Mouse (Mus musculus): Measurements from ENCODE around the gene Mgme1.

Gene Mgme1

GRCm38 (mm10) chr2:144264398-144265119 lies 5.9 kb upstream of the Mgme1 start:
- DNase-seq (ENCODE audit: extremely low read depth, low read depth, low spot score), result no peak

- DNase-seq (ENCODE audit: extremely low read depth, low read depth, low spot score), result no peak
These were observed 5.4 kb upstream of the Mgme1 start for GRCm38 (mm10) chr2:144265120-144265488.

DNA sequence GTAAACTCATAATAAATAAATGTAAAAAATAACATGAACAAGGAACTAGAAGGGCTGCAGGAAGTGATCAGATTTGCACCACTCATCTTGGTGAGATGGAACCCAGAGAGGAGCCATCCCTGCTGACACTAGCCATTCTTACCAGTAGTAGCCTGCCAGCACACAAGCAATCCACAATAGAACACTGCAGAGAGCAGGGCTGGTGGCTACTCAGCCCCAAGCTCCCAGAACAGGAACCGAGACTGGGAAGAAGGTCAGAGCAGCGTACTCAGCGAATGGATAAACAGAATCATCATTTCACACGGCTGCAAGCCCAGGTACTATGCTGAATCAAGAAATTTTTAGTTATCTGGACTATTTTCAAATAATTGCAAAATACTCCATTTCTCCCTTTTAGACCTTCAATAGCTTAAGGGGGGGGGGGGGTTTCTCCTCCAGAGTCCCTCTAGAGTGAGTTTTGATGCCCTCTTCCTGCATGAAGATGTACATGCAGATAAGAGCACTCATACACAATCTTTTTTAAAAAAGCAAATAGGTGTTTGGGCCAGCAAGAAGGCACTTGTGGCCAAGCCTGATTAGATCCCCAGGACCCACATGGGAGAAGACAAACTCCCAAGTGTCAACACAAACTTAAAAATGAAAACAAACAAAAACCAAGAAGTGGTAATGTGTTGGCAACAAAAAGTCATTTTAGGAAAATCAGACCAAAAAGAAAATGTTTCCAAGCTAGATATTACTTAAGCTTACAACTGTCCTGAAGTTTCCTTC lies 4.4 kb upstream of the Mgme1 start:
- no peak for DNase-seq (ENCODE audit: extremely low read depth, low read depth, low spot score)

- DNase-seq (ENCODE audit: extremely low read depth, low read depth, low spot score), result no peak
These were observed 3.3 kb upstream of the Mgme1 start for GRCm38 (mm10) chr2:144267004-144267730.

DNA sequence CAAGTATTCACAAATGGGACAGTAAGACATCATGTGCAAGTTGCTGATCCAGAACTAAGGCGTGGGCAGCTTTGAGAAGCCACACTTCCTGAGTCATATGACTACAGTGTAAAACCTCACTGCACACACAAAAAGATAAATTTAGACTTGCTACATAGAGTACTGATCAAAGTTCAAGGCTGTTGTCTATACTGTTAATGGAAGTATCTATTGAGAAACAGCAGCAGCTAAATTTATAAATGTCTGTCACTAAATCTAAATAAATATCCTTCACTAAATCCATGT lies 2.8 kb upstream of the Mgme1 start:
- no peak for DNase-seq (ENCODE audit: extremely low read depth, low read depth, low spot score)

- DNase-seq (ENCODE audit: extremely low read depth, low read depth, low spot score), result no peak
These were observed 1.8 kb upstream of the Mgme1 start for GRCm38 (mm10) chr2:144268446-144269305.

DNA sequence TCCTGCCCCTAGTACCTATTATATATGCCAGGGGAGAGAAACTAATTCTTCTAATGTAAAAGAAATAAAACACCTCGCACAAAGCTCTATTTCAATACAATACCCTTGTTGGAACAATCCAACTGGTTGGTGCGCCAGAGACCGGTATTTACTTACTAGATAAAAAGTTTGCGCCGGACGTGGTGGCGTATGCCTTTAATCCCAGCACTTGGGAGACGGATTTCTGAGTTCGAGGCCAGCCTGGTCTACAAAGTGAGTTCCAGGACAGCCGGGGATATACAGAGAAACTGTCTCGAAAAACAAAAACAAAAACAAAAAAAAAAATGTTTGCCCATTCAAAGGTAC lies 1.2 kb upstream of the Mgme1 start:
- no peak for DNase-seq (ENCODE audit: extremely low read depth, low read depth, low spot score)

- no peak for DNase-seq (ENCODE audit: extremely low read depth, low read depth, low spot score)
These were observed 586 bp upstream of the Mgme1 start for GRCm38 (mm10) chr2:144269679-144270475.

DNA sequence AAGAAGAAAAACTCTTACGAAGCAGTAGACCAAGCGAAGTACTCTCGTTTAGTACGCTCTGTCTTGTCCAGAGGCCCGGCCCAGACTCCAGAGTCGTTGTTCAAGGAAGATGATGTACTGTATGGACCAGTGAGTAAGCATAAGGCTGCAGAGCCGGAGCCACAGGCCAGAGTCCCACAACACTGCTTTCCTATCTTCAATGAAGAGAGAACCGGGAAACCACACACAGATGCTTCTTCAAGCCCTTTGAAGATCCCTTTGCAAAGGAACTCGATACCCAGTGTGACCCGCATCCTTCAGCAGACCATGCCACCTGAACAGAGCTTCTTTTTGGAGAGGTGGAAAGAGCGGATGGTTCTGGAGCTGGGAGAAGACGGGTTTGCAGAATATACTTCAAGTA lies 1.6 kb downstream of the Mgme1 start:
- DNase-seq (ENCODE audit: extremely low read depth, low read depth, low spot score), result no peak

- no peak for DNase-seq (ENCODE audit: extremely low read depth, low read depth, low spot score)
These were observed 4.3 kb downstream of the Mgme1 start for GRCm38 (mm10) chr2:144274741-144275140.

GRCm38 (mm10) chr2:144276885-144277284 lies 6.4 kb downstream of the Mgme1 start:
- DNase-seq (ENCODE audit: extremely low read depth, low read depth, low spot score), result no peak

DNA sequence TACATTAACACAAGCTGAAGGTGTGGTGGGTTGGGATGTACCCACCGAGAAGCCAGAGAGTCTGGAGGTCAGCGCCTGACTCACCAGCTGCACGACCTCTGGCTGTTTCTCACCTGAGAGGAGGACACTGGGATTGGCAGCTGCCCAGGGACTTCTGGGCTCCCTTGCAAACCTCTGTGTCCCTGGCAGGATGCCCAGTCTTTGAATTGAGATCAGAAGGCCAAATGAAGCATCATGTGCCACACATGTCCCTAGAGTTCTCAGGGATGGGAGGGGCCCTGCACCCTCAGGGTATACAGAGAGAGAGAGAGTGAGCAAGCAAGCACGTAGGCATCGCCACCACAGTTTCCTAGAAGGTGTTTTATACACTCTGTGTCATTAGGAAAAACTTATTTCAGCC lies 9.3 kb downstream of the Mgme1 start:
- no peak for DNase-seq (ENCODE audit: extremely low read depth, low read depth, low spot score)

DNA sequence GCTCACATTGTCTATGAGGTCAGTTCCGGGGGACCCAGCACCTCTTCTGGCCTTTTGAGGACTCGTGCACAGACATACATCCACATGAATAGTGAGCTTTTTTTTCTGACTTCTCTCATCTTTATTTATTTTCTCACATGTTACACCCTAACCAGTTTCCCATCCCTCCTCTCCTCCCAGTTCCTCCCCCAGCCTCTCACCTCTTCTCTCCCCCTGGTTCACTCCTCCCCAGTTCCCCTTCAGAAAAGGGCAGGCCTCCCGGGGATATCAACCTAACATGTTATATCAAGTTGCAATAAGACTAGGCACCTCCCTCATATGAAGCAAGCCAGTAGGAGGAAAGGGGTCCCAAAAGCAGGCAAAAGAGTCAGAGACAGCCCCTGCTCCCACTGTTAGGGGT lies 10.1 kb downstream of the Mgme1 start:
- no peak for DNase-seq (ENCODE audit: extremely low read depth, low read depth, low spot score)

GRCm38 (mm10) chr2:144281417-144281816 lies 11.0 kb downstream of the Mgme1 start:
- no peak for DNase-seq (ENCODE audit: extremely low read depth, low read depth, low spot score)

- DNase-seq (ENCODE audit: extremely low read depth, low read depth, low spot score), result no peak
These were observed 19.9 kb downstream of the Mgme1 start for GRCm38 (mm10) chr2:144290321-144290720.

- no peak for DNase-seq (ENCODE audit: extremely low read depth, low read depth, low spot score)
These were observed 21.3 kb downstream of the Mgme1 start for GRCm38 (mm10) chr2:144291600-144292305.

GRCm38 (mm10) chr2:144295145-144295735 lies 24.8 kb downstream of the Mgme1 start:
- DNase-seq (ENCODE audit: extremely low read depth, low read depth, low spot score), result no peak

- peak; percentile 23 for DNase-seq (ENCODE audit: extremely low read depth, low read depth, low spot score)
These were observed 29.5 kb downstream of the Mgme1 start for GRCm38 (mm10) chr2:144299749-144300669.
